Mouse (Mus musculus): ENCODE data around the gene Yars.

Gene Yars

GRCm38 (mm10) chr4:129227985-129228381, 38.4 kb downstream of the Yars start:
- in situ Hi-C loops (cut with MboI) = no loop called here

GRCm38 (mm10) chr4:129230926-129231325, 41.4 kb downstream of the Yars start:
- in situ Hi-C loops (cut with MboI) = no loop called here

GRCm38 (mm10) chr4:129231594-129232450, 42.3 kb downstream of the Yars start:
- in situ Hi-C loops (cut with MboI) = no loop called here

GRCm38 (mm10) chr4:129232561-129233360, 43.2 kb downstream of the Yars start:
- in situ Hi-C loops (cut with MboI) = no loop called here

- in situ Hi-C loops (cut with MboI) = no loop called here
These were observed 44.9 kb downstream of the Yars start for GRCm38 (mm10) chr4:129234488-129234887.

GRCm38 (mm10) chr4:129235147-129235546, 45.6 kb downstream of the Yars start:
- in situ Hi-C loops (cut with MboI) = no loop called here

- in situ Hi-C loops (cut with MboI) = no loop called here
These were observed 46.8 kb downstream of the Yars start for GRCm38 (mm10) chr4:129236236-129236813.

- in situ Hi-C loops (cut with MboI) = no loop called here
These were observed 48.4 kb downstream of the Yars start for GRCm38 (mm10) chr4:129237843-129238441.

GRCm38 (mm10) chr4:129238579-129239016, 49.0 kb downstream of the Yars start:
- in situ Hi-C loops (cut with MboI) = no loop called here

- in situ Hi-C loops (cut with MboI) = no loop called here
These were observed 49.5 kb downstream of the Yars start for GRCm38 (mm10) chr4:129239075-129239474.

- in situ Hi-C loops (cut with MboI) = no loop called here
These were observed 52.3 kb downstream of the Yars start for GRCm38 (mm10) chr4:129241898-129242297.

GRCm38 (mm10) chr4:129242327-129242726, 52.8 kb downstream of the Yars start:
- in situ Hi-C loops (cut with MboI) = no loop called here

- in situ Hi-C loops (cut with MboI) = no loop called here
These were observed 53.2 kb downstream of the Yars start for GRCm38 (mm10) chr4:129242761-129243160.

- in situ Hi-C loops (cut with MboI) = no loop called here
These were observed 55.2 kb downstream of the Yars start for GRCm38 (mm10) chr4:129244802-129245201.

GRCm38 (mm10) chr4:129246360-129247301, 57.1 kb downstream of the Yars start:
- in situ Hi-C loops (cut with MboI) = no loop called here

- in situ Hi-C loops (cut with MboI) = no loop called here
These were observed 58.1 kb downstream of the Yars start for GRCm38 (mm10) chr4:129247381-129248242.

GRCm38 (mm10) chr4:129248243-129248767, 58.7 kb downstream of the Yars start:
- in situ Hi-C loops (cut with MboI) = no loop called here

GRCm38 (mm10) chr4:129249288-129249687, 59.7 kb downstream of the Yars start:
- in situ Hi-C loops (cut with MboI) = no loop called here

GRCm38 (mm10) chr4:129250759-129251481, 61.4 kb downstream of the Yars start:
- in situ Hi-C loops (cut with MboI) = no loop called here

All from mature B cell (primary cell).